Mouse (Mus musculus): Measurements from ENCODE around the gene Coasy. TPM values are rescaled to one million over a fixed set of nuclear protein-coding genes. Genes with fewer than 3 reads are reported as not detected.

The Coasy gene
- polyA plus RNA-seq, 1 experiment from 2014 or later: 39.1 TPM

DNA sequence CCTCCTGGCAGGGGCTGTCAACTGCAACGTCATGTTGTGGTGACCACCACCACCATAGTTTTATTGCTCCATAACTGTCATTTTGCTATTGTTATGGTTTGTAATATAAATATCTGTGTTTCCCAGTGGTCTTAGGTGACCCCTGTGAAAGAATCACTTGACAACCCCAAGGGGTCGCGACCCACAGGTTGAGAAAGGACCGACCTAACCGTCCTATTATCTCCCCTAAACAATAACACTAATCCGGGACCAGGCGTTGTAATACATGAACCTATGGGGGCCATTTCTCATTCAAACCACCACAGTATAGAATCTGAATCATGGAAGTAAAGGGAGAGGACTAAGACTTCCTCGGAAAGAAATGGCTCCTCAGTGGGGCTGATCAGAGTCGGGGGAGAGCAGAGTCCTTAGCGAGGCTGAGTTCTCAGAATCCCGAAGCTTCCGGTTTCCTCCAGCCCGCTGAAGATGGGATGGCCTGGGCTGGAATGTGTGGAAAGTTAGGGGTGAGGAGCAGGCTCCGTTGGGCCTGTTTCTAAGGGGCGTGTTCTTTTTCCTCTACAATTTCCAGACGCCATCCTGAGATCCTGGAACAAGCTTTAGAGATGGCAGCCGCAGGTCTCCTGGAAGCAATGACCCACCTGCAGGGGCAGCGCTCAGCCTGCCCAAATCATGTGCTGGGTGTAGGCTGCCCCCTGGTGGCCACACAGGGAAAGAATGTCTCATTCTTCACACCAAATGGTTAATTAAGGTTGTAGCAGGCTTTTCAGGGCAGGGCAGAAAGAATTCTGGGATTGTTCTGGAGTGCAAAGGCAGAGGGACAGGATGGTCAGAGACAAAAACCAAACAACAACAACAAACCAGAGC is 15.6 kb upstream of the Coasy start:
- Histone ChIP-seq H3K4me2 (ENCODE audit: low read depth, low read length) (peak overlapping the region; percentile 51), H3K4me3 (ENCODE audit: low read depth, low read length) (peak overlapping the region; percentile 21), H3K9me3 (ENCODE audit: control insufficient read depth, low read length) (no peaks in the 10 kb centered on the region), H3K9ac (ENCODE audit: low read depth, low read length) (peak overlapping the region; percentile 28; the same call in 1 of the 2 replicates), H3K36me3 (ENCODE audit: control insufficient read depth, insufficient read depth, low read length) (peaks cover 10% of the 10 kb centered on the region; the same call in 1 of the 2 replicates), H3K27me3 (replicated peaks; ENCODE audit: control insufficient read depth, insufficient read depth, low read length) (peaks cover 6% of the 10 kb centered on the region; the same call in 1 of the 2 replicates), H3K4me1 (ENCODE audit: control insufficient read depth, insufficient read depth, low read length) (peaks cover 32% of the 10 kb centered on the region), H3K27ac (replicated peaks; ENCODE audit: low read depth, low read length) (no peak overlapping the region)
- 24% methylated on average over 18 of the region's 18 CpGs for WGBS
- no peak for ATAC-seq (ENCODE audit: low read depth)
- DNase-seq (ENCODE audit: low spot score): peak; percentile 84

DNA sequence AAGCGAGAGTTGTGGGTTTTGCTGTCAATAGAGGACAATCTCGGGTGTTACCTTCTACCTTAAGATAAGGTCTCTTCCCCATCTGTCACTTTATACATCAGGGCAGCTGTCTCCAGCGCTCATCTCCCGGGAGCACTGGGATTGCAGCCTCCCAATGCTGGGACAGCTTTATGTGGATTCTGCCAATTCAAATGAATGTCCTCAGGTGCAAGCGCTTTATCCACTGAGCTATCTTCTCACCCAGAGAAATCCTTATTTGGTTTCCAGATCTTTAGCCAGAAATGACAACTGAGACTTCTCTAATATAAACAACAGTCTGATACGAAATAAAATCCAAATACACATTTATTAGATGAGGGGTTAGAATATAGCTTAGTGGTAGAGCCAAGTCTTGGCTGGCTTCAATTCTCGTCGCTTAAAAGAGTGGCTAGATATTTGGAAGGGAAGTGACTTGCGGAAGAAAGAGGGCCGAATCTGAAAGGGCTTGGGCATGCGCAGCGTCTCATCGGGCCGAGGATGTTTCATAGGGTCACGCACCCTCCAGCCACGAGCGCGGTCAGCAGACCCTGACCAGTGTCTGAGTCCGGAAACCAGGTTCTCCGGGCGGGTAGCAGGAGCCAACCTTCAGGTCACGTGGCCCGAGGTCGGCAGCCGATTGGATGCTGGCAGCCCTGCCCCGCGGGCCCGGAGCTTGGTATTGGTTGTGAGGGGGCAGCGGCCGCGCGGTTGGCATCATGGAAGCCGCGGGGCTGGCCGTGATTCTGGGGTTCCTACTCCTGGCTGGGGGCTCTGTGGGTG is 12.8 kb upstream of the Coasy start, which contains the start of gene Naglu:
Gene Naglu (plus strand): TSS at position 622 of the 798 bp plus-strand sequence.
- H3K4me2 ChIP-seq (ENCODE audit: low read depth, low read length): peak within 1 kb of the TSS; percentile 99
- peaks cover 8% of the 10 kb centered on the region; the same call in 1 of the 2 replicates for H3K27me3 ChIP-seq (replicated peaks; ENCODE audit: control insufficient read depth, insufficient read depth, low read length)

DNA sequence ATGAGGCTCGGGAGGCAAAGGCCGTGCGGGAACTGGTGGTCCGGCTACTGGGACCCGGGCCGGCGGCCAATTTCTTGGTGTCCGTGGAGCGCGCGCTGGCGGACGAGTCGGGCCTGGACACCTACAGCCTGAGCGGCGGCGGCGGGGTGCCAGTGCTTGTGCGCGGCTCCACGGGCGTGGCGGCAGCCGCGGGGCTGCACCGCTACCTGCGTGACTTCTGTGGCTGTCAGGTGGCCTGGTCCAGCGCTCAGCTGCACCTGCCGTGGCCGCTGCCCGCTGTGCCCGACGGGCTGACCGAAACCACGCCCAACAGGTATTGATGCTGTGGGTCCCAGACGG is 12.2 kb upstream of the Coasy start:
- 0% methylated on average over 14 of the region's 36 CpGs for WGBS
- Histone ChIP-seq H3K9ac (ENCODE audit: low read depth, low read length) (peak overlapping the region; percentile 79), H3K4me3 (ENCODE audit: low read depth, low read length) (peak overlapping the region; percentile 83), H3K4me1 (ENCODE audit: control insufficient read depth, insufficient read depth, low read length) (peaks cover 10% of the 10 kb centered on the region), H3K27me3 (replicated peaks; ENCODE audit: control insufficient read depth, insufficient read depth, low read length) (peaks cover 8% of the 10 kb centered on the region; the same call in 1 of the 2 replicates), H3K4me2 (ENCODE audit: low read depth, low read length) (peak overlapping the region; percentile 99), H3K36me3 (ENCODE audit: control insufficient read depth, insufficient read depth, low read length) (no peaks in the 10 kb centered on the region), H3K9me3 (ENCODE audit: control insufficient read depth, low read length) (no peaks in the 10 kb centered on the region), H3K27ac (replicated peaks; ENCODE audit: low read depth, low read length) (no peak overlapping the region)
- no peak for DNase-seq (ENCODE audit: low spot score)
- peak; percentile 61 for ATAC-seq (ENCODE audit: low read depth)

More for the DNA sequence above, 12.8 kb upstream of the Coasy start, which contains the start of gene Naglu:
- Histone ChIP-seq H3K4me1 (ENCODE audit: control insufficient read depth, insufficient read depth, low read length) (peaks cover 11% of the 10 kb centered on the region), H3K27ac (replicated peaks; ENCODE audit: low read depth, low read length) (no peak within 1 kb of the TSS), H3K36me3 (ENCODE audit: control insufficient read depth, insufficient read depth, low read length) (no peaks in the 10 kb centered on the region), H3K9ac (ENCODE audit: low read depth, low read length) (peak within 1 kb of the TSS; percentile 79), H3K4me3 (ENCODE audit: low read depth, low read length) (peak within 1 kb of the TSS; percentile 83), H3K9me3 (ENCODE audit: control insufficient read depth, low read length) (no peaks in the 10 kb centered on the region)
- ATAC-seq (ENCODE audit: low read depth) (peak; percentile 87), DNase-seq (ENCODE audit: low spot score) (peak; percentile 95)
- WGBS: 4% methylated on average over 35 of the region's 35 CpGs

DNA sequence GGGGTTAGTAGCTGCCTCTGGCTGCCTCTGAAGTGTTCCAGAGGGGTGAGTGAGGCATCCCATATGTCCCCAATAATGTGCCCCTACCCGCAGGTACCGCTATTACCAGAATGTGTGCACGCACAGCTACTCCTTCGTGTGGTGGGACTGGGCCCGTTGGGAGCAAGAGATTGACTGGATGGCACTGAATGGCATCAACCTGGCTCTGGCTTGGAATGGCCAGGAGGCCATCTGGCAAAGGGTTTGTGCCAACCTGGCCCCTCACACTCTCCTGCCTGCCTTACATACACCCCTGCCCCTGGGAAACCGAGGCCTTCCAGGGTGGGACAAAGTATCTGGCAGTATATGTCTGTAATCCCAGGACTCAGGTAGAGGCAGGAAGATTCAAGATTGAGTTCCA is 11.4 kb upstream of the Coasy start:
- Histone ChIP-seq H3K27me3 (replicated peaks; ENCODE audit: control insufficient read depth, insufficient read depth, low read length) (peaks cover 8% of the 10 kb centered on the region; the same call in 1 of the 2 replicates), H3K4me2 (ENCODE audit: low read depth, low read length) (peak overlapping the region; percentile 99), H3K4me3 (ENCODE audit: low read depth, low read length) (peak overlapping the region; percentile 83; the same call in 1 of the 2 replicates), H3K27ac (replicated peaks; ENCODE audit: low read depth, low read length) (no peak overlapping the region), H3K4me1 (ENCODE audit: control insufficient read depth, insufficient read depth, low read length) (peaks cover 10% of the 10 kb centered on the region), H3K9ac (ENCODE audit: low read depth, low read length) (0 out of 2 replicates have a peak overlapping the region, but pooled peaks have one; percentile 19), H3K36me3 (ENCODE audit: control insufficient read depth, insufficient read depth, low read length) (no peaks in the 10 kb centered on the region), H3K9me3 (ENCODE audit: control insufficient read depth, low read length) (no peaks in the 10 kb centered on the region)
- 88% methylated on average over 5 of the region's 6 CpGs for WGBS
- no peak for ATAC-seq (ENCODE audit: low read depth)
- no peak for DNase-seq (ENCODE audit: low spot score)

DNA sequence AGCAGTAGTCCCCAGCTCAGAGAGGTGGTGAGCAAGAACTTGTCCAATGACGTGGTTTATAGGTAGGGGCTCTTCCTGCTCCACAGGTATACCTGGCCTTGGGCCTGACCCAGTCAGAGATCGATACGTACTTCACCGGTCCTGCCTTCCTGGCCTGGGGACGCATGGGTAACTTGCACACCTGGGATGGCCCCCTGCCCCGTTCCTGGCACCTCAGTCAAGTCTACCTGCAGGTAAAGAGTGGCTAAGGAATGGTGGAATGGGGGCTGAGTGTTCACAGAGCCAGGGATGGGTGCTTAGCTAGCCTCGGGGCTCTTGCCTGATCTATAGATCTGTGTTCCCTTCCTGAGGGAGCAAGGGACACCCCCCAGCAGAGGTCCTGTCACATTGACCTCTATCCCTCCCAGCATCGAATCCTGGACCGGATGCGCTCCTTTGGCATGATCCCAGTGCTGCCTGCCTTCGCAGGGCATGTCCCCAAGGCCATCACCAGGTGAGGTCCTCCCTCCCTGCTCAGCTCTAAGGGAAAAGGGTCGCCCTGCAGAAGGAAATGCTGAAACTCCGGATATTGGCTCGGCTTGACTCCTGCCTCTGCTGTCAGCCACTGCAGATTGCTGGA is 10.4 kb upstream of the Coasy start:
- no peak for DNase-seq (ENCODE audit: low spot score)
- Histone ChIP-seq H3K36me3 (ENCODE audit: control insufficient read depth, insufficient read depth, low read length) (no peaks in the 10 kb centered on the region), H3K4me3 (ENCODE audit: low read depth, low read length) (no peak overlapping the region), H3K9ac (ENCODE audit: low read depth, low read length) (no peak overlapping the region), H3K4me2 (ENCODE audit: low read depth, low read length) (no peak overlapping the region), H3K27me3 (replicated peaks; ENCODE audit: control insufficient read depth, insufficient read depth, low read length) (peaks cover 9% of the 10 kb centered on the region), H3K9me3 (ENCODE audit: control insufficient read depth, low read length) (no peaks in the 10 kb centered on the region), H3K27ac (replicated peaks; ENCODE audit: low read depth, low read length) (no peak overlapping the region), H3K4me1 (ENCODE audit: control insufficient read depth, insufficient read depth, low read length) (peaks cover 10% of the 10 kb centered on the region)
- no peak for ATAC-seq (ENCODE audit: low read depth)
- 72% methylated on average over 14 of the region's 14 CpGs for WGBS

DNA sequence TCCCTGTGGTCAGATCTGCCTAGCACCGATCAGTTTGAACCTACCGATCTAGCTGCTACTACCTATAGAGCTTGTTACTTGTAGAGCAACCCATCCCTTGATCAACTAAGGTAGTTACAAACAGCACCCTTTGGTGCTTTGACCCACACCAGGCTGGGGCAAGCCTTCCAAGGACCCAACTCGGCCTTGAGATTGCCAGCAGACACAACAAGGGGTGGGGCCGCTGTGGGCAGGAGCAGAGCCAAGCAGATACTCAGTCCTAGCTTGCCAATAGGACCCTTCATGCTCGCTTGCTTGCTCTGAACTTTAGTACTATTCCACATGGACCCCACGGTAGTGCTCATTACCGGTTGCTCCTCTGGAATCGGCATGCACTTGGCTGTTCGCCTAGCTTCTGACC is 4.2 kb upstream of the Coasy start, which contains the start of gene Hsd17b1:
Gene Hsd17b1 (plus strand): TSS at position 291 of the 400 bp plus-strand sequence.
- H3K4me3 ChIP-seq (ENCODE audit: low read depth, low read length): no peak within 1 kb of the TSS
- H3K36me3 ChIP-seq (ENCODE audit: control insufficient read depth, insufficient read depth, low read length): no peaks in the 10 kb centered on the region
- DNase-seq (ENCODE audit: low spot score) (no peak), ATAC-seq (ENCODE audit: low read depth) (no peak)
- H3K9ac ChIP-seq (ENCODE audit: low read depth, low read length): no peak within 1 kb of the TSS
- peaks cover 2% of the 10 kb centered on the region for H3K4me1 ChIP-seq (ENCODE audit: control insufficient read depth, insufficient read depth, low read length)
- H3K4me2 ChIP-seq (ENCODE audit: low read depth, low read length): no peak within 1 kb of the TSS
- 59% methylated on average over 9 of the region's 9 CpGs for WGBS
- H3K9me3 ChIP-seq (ENCODE audit: control insufficient read depth, low read length): no peaks in the 10 kb centered on the region
- H3K27ac ChIP-seq (replicated peaks; ENCODE audit: low read depth, low read length): no peak within 1 kb of the TSS
- H3K27me3 ChIP-seq (replicated peaks; ENCODE audit: control insufficient read depth, insufficient read depth, low read length): peaks cover 49% of the 10 kb centered on the region

DNA sequence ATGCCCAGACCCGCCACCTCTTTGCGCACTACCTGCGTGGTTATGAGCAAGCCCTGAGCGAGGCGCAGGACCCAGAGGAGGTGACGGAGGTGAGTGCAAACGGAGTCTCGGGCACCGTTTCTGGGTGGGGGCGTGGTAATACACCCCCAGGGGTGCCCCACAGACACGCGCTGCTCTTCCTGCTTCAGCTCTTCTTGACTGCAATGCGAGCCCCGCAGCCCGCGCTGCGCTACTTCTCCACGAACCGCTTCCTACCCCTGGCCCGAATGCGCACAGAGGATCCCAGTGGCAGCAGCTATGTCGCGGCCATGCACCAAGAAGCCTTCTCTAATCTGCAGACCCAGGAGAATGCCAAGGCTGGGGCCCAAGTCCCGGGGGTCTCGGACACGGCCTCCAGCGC is 2.6 kb upstream of the Coasy start:
- Histone ChIP-seq H3K27ac (replicated peaks; ENCODE audit: low read depth, low read length) (no peak overlapping the region), H3K4me2 (ENCODE audit: low read depth, low read length) (peak overlapping the region; percentile 45), H3K4me1 (ENCODE audit: control insufficient read depth, insufficient read depth, low read length) (peaks cover 7% of the 10 kb centered on the region), H3K4me3 (ENCODE audit: low read depth, low read length) (peak overlapping the region; percentile 25), H3K9ac (ENCODE audit: low read depth, low read length) (peak overlapping the region; percentile 49; the same call in 1 of the 2 replicates), H3K36me3 (ENCODE audit: control insufficient read depth, insufficient read depth, low read length) (no peaks in the 10 kb centered on the region), H3K9me3 (ENCODE audit: control insufficient read depth, low read length) (no peaks in the 10 kb centered on the region), H3K27me3 (replicated peaks; ENCODE audit: control insufficient read depth, insufficient read depth, low read length) (peaks cover 49% of the 10 kb centered on the region)
- 4% methylated on average over 25 of the region's 27 CpGs for WGBS
- ATAC-seq (ENCODE audit: low read depth) (no peak), DNase-seq (ENCODE audit: low spot score) (no peak)

DNA sequence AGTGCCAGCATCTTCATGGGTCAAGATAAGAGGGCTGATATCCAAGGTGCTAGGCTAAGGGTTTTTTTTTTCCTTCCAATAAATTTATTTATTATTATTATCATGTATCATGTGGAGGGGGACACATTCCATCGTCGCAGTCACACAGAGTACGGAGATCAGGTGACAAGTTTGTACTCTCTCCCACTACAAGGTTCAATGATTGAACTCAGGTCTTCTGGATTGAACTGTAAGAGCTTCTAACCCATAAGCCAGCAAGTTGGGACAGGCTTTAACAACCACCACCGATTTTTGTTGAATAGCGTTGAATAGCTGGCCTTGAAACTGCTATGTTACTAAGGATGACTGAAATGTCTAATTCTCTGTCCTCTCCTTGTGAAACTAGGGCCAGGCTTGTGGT is 1.9 kb upstream of the Coasy start:
- Histone ChIP-seq H3K9me3 (ENCODE audit: control insufficient read depth, low read length) (no peaks in the 10 kb centered on the region), H3K4me1 (ENCODE audit: control insufficient read depth, insufficient read depth, low read length) (peaks cover 7% of the 10 kb centered on the region), H3K36me3 (ENCODE audit: control insufficient read depth, insufficient read depth, low read length) (peaks cover 5% of the 10 kb centered on the region; the same call in 1 of the 2 replicates), H3K9ac (ENCODE audit: low read depth, low read length) (no peak overlapping the region), H3K27me3 (replicated peaks; ENCODE audit: control insufficient read depth, insufficient read depth, low read length) (peaks cover 49% of the 10 kb centered on the region), H3K4me2 (ENCODE audit: low read depth, low read length) (no peak overlapping the region), H3K4me3 (ENCODE audit: low read depth, low read length) (no peak overlapping the region), H3K27ac (replicated peaks; ENCODE audit: low read depth, low read length) (no peak overlapping the region)
- 62% methylated on average over 5 of the region's 5 CpGs for WGBS
- ATAC-seq (ENCODE audit: low read depth): no peak
- no peak for DNase-seq (ENCODE audit: low spot score)
